Mouse (Mus musculus) limb, embryonic 13.5 days (tissue): Measurements from ENCODE around the gene Rpl35a. TPM values are rescaled to one million over a fixed set of nuclear protein-coding genes. Genes with fewer than 3 reads are reported as not detected.
A peak's percentile ranks its signal among the peaks of the same experiment; 100 is the strongest.

Experiments used
- ATAC-seq: fragments of 200-750 bp; cut with Nextera tagmentation; 2 replicates; pipeline ENCODE4 v1.8.0; 2017; ENCODE audit warnings: low read depth, moderate number of reproducible peaks, moderate TSS enrichment; ENCODE audit not compliant: low FRiP score
- H3K27ac ChIP-seq: fragments of 300-500 bp; sonication (generic); 2 replicates; pipeline ENCODE4 v1.5.1; 2015; ENCODE audit warnings: inconsistent platforms, mild to moderate bottlenecking, moderate library complexity
- H3K27me3 ChIP-seq: fragments of 300-500 bp; sonication (generic); 2 replicates; pipeline ENCODE4 v1.6.1; 2015; ENCODE audit warnings: mild to moderate bottlenecking, inconsistent platforms
- H3K36me3 ChIP-seq: fragments of 300-500 bp; sonication (generic); 2 replicates; pipeline ENCODE4 v1.6.1; 2015; ENCODE audit warnings: inconsistent platforms, mild to moderate bottlenecking, moderate library complexity
- H3K4me1 ChIP-seq: fragments of 300-500 bp; sonication (generic); 2 replicates; pipeline ENCODE4 v1.6.1; 2015; ENCODE audit warnings: inconsistent platforms
- H3K4me2 ChIP-seq: fragments of 300-500 bp; sonication (generic); replicated peaks from 2 replicates; pipeline ENCODE4 v1.6.1; 2015; ENCODE audit warnings: inconsistent platforms, mild to moderate bottlenecking, moderate library complexity
- H3K4me3 ChIP-seq: fragments of 300-500 bp; sonication (generic); 2 replicates; pipeline ENCODE4 v1.5.1; 2015; ENCODE audit warnings: moderate library complexity, mild to moderate bottlenecking, inconsistent platforms
- H3K9ac ChIP-seq: fragments of 300-500 bp; sonication (generic); 2 replicates; pipeline ENCODE4 v1.6.1; 2015; ENCODE audit warnings: mild to moderate bottlenecking, inconsistent platforms
- H3K9me3 ChIP-seq: fragments of 300-500 bp; sonication (generic); 2 replicates; pipeline ENCODE4 v1.6.1; 2016; ENCODE audit warnings: inconsistent platforms
- WGBS: fragments of 180-500 bp; shearing (Covaris S2); methylation state at CpG from one replicate; pipeline ENCODE4 v1.1.7; 2015; 5-methylcytosine and 5-hydroxymethylcytosine counted together
- microRNA counts: library from miRNA; unstranded; fragments of <30 nt; microRNA quantifications from one replicate; lab custom pipeline; 2016
- microRNA-seq: library from miRNA; unstranded; fragments of <30 nt; microRNA quantifications from one replicate; pipeline ENCODE4, GENCODE M21; 2016
- polyA plus RNA-seq: library from polyadenylated mRNA; unstranded; fragments of >200 nt; fragmentation: Nextera tagmentation; extraction: Ambion mirVana; gene quantifications from 2 replicates; pipeline ENCODE4 v1.2.1, GENCODE M21; 2015

Gene Rpl35a
- polyA plus RNA-seq, 1 experiment from 2014 or later, result 915 TPM

GRCm38 (mm10) chr16:33077069-33077627 is 20.9 kb downstream of the Rpl35a start:
- no peak for ATAC-seq
- Histone ChIP-seq H3K4me1 (no peaks in the 10 kb centered on the region), H3K36me3 (peaks cover 15% of the 10 kb centered on the region; the same call in 1 of the 2 replicates), H3K27ac (no peak overlapping the region), H3K27me3 (no peaks in the 10 kb centered on the region), H3K4me2 (no peak overlapping the region), H3K9me3 (no peaks in the 10 kb centered on the region), H3K9ac (no peak overlapping the region), H3K4me3 (no peak overlapping the region)
- WGBS, result 90% methylated on average over 5 of the region's 5 CpGs

DNA sequence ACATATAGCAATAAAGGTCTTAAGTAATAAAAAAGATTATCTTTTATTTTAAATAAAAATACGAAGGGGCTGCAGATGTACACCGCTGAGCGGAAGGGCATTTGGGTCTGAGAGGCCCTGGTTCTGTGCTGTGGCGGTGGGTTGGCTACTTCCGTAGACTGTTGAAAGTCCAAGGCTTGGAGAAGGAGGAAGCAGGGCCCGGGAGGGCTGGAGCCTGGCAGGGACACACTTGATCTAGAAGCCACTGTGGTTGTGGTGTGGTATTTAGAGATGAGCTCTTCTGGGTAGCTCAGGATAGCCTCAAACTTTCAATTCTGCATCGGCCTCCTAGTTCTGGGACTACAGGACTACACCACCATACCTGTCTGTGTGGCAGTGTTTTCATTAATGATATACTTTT is 23.8 kb downstream of the Rpl35a start:
- H3K36me3 ChIP-seq, result peaks cover 9% of the 10 kb centered on the region; the same call in 1 of the 2 replicates
- H3K27ac ChIP-seq, result no peak overlapping the region
- no peaks in the 10 kb centered on the region for H3K9me3 ChIP-seq
- no peaks in the 10 kb centered on the region for H3K4me1 ChIP-seq
- no peak overlapping the region for H3K9ac ChIP-seq
- H3K4me3 ChIP-seq, result no peak overlapping the region
- H3K4me2 ChIP-seq, result no peak overlapping the region
- no peak for ATAC-seq
- H3K27me3 ChIP-seq, result no peaks in the 10 kb centered on the region
- WGBS, result 90% methylated on average over 7 of the region's 7 CpGs

DNA sequence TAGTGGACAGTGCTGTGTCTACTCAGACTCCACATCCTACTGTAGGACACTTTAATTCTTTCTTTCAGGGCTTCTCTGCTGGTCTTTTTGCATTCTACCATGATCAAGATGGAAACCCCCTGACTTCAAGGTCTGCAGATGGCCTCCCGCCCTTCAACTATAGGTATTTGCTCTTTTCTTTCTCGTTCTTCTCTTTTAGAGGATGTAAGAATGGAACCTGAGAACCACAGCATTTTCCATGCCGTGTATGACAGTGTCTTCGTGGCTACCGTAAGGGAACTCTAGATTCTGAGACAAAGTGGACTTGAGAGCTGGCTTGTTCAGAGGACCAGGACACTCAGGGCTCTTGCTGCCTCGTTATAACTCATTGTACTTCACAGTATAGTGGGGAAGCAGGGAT is 26.7 kb downstream of the Rpl35a start:
- no peaks in the 10 kb centered on the region for H3K9me3 ChIP-seq
- no peak overlapping the region for H3K27ac ChIP-seq
- WGBS, result 88% methylated on average over 6 of the region's 6 CpGs
- no peak overlapping the region for H3K4me3 ChIP-seq
- no peak overlapping the region for H3K9ac ChIP-seq
- H3K4me2 ChIP-seq, result no peak overlapping the region
- no peaks in the 10 kb centered on the region for H3K4me1 ChIP-seq
- H3K27me3 ChIP-seq, result no peaks in the 10 kb centered on the region
- H3K36me3 ChIP-seq, result peaks cover 9% of the 10 kb centered on the region; the same call in 1 of the 2 replicates
- no peak for ATAC-seq

GRCm38 (mm10) chr16:33083996-33084395 is 27.7 kb downstream of the Rpl35a start:
- H3K27ac ChIP-seq, result no peak overlapping the region
- H3K27me3 ChIP-seq, result no peaks in the 10 kb centered on the region
- no peak overlapping the region for H3K4me2 ChIP-seq
- no peaks in the 10 kb centered on the region for H3K4me1 ChIP-seq
- ATAC-seq, result no peak
- WGBS, result 72% methylated on average over 2 of the region's 2 CpGs
- H3K4me3 ChIP-seq, result no peak overlapping the region
- H3K9me3 ChIP-seq, result no peaks in the 10 kb centered on the region
- H3K36me3 ChIP-seq, result peaks cover 14% of the 10 kb centered on the region; the same call in 1 of the 2 replicates
- no peak overlapping the region for H3K9ac ChIP-seq

GRCm38 (mm10) chr16:33085666-33086065 is 29.4 kb downstream of the Rpl35a start:
- Histone ChIP-seq H3K4me1 (no peaks in the 10 kb centered on the region), H3K27ac (no peak overlapping the region), H3K9me3 (no peaks in the 10 kb centered on the region), H3K27me3 (no peaks in the 10 kb centered on the region), H3K4me3 (no peak overlapping the region), H3K36me3 (peaks cover 20% of the 10 kb centered on the region), H3K9ac (no peak overlapping the region), H3K4me2 (no peak overlapping the region)
- 81% methylated on average over 8 of the region's 8 CpGs for WGBS
- no peak for ATAC-seq

MicroRNAs within 50 kb of the gene (microRNA counts, 519-probe panel; counts per million panel counts)
- microRNA mmu-miR-1947 (lab: Ali Mortazavi, UCI), result not detected

Small RNA genes lying within 50 kb of the gene (microRNA-seq; reads per million reads assigned to microRNA genes)
- gene Gm22231 (not detected), gene Mir1947 (2.1 reads per million, percentile 5 among the genes with 10 or more reads in this experiment)

Other genes starting within 250 kb of the Rpl35a start
- not detected in 2 replicates for gene Smbd1, start 246.0 kb upstream of the Rpl35a start, polyA plus RNA-seq
- gene Fyttd1, start 179.0 kb upstream of the Rpl35a start, polyA plus RNA-seq, result 111 and 112 TPM in 2 replicates
- gene Rubcn, start 178.7 kb upstream of the Rpl35a start, polyA plus RNA-seq, result 16.8 and 18.9 TPM in 2 replicates
- 31.2 and 36.7 TPM in 2 replicates for gene Lrch3, start 142.4 kb upstream of the Rpl35a start, polyA plus RNA-seq
- 2.0 and 2.7 TPM in 2 replicates for gene Iqcg, start 235 bp upstream of the Rpl35a start, polyA plus RNA-seq
- 3.4 and 4.0 TPM in 2 replicates for gene Lmln, start 6.1 kb downstream of the Rpl35a start, polyA plus RNA-seq
- gene Osbpl11, start 128.6 kb downstream of the Rpl35a start, polyA plus RNA-seq, result 17.6 and 18.2 TPM in 2 replicates
- 89.2 and 90.0 TPM in 2 replicates for gene Snx4, start 195.0 kb downstream of the Rpl35a start, polyA plus RNA-seq